Mouse (Mus musculus) R1 (cell line): Measurements from ENCODE around the gene Defb26.

Experiments
- DNase-seq: peaks from one replicate; pipeline ENCODE4 v3.0.0-alpha.2; 2018; ENCODE audit warnings: low read depth, low spot score

Defb26 gene

DNA sequence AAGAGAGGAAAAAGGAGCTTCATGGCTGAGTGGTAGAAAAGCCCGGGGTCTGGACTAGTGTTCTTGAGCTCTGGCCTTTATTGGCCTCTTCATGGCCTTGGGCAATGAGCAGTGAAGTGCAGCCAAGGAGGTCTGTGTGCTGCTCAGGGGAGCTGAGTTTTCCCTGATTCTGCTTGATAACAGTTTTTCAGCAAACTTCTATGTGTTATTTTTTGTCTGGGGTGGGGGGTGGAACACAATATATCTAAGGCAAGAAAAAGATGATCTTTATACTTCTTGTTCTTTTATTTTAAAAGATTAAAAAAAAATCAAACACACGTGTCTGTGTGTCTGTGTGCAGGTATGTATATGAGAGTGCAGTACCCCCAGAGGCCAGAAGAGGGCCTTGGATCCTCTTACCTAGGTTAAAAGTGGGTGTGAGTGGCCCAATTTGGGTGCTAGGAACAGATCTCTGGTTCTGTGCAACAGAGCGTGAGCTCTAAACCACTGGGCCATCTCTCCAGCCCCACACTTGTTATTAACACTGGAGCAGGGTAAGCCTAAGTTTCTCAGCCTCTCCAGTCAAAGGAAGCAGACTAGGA, 46.8 kb downstream of the Defb26 start, which contains the start of gene Defb23:
Gene Defb23 (minus strand): TSS at position 51 of the 581 bp plus-strand sequence.
- DNase-seq, result peak; percentile 58

DNA sequence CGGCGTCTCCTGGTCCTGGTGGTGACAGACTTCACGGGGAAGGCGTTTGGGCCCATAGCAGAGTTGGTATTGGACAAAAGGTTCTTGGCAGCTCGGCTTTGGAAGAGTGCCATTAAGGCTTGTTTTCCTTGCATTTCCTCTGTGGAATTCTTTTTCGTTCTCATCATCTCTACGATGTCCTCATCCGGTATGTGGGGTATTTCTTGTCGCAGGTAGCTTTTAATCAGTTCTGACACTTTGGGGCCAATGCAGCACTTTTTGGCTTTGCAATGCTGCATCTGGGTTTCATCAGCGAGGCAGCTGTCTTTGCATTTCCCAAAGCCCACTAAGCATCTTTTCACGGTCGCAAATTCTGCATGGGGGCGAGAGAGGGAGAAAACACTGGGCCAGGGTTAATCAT, 52.3 kb downstream of the Defb26 start:
- DNase-seq, result no peak
